Mouse (Mus musculus): Measurements from ENCODE around the gene Snrpa1.

Gene Snrpa1

DNA sequence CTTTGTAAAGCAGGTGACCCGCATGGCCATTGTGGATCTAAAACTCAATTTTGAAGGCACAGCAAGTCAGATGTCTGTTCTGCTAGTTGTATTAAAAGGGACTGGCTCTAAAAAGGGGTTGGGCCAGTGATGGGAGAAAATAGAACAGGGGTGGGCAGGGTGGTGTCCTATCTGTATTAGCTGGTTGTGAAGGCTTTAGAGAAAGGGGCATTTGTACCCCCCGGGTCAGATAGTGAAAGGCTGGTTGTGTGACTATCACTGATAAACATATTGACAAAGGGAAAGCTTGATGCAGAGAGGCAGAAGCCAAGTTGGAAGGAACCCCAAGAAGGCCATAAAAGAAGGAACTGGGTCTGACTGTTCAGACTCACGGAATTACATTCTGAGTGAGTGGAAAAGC, 54.8 kb downstream of the Snrpa1 start:
- DNase-seq (ENCODE audit: low spot score in 2 of 2) = no peak

DNA sequence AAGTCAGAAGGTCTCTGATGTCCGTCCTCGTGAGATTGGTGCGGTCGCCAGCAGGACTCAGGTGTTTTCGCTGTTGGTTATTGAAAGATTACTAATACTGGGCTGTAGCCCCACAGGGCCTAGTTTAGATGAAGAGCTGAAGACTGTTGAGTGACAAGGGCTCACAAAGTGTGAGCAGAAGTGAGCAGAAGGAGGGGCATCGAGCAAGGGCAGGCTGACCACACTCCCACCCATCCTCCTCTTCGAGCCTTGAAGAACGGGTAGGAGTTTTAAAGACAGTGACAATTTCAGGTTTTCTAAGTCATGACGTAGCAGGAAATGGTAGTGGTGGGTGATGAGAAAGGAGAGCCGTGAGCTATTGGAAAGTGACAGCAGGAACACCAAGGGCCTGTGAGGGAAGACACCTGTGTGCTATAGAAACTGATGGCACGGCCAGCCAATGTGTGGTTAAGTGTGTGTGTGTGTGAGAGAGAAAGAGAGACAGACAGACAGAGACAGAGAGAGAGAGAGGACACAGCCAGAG, 57.1 kb downstream of the Snrpa1 start:
- DNase-seq (ENCODE audit: low spot score in 2 of 2) = no peak

DNA sequence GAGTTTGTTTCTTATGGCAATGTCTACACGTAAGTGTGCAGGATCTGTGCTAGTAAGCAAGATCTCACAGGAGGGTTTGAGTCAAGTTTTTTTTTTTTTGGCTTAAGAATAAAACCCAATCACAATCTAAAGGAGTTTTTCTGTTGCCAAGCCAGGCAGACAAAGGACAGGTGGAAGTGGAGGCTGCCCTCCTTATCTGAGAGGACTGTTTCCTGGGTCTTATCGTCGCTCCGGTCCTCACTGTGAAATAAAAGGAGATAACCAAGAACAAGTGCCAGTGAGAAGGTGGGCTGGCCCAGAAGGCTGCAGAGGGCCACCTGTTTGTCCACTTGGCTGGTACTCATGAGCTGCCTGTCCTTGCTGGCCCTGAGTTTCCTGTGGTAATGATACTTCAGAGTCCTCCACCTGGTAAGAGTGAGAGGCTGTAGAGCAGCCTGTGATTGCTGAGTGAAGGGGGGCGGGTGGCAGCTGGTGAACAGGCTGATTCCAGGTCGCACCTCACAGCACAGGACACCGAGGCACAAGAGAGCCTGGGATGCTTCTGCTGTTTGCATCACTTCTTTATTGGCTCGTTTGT, 58.2 kb downstream of the Snrpa1 start:
- DNase-seq (ENCODE audit: low spot score in 2 of 2) = no peak

DNA sequence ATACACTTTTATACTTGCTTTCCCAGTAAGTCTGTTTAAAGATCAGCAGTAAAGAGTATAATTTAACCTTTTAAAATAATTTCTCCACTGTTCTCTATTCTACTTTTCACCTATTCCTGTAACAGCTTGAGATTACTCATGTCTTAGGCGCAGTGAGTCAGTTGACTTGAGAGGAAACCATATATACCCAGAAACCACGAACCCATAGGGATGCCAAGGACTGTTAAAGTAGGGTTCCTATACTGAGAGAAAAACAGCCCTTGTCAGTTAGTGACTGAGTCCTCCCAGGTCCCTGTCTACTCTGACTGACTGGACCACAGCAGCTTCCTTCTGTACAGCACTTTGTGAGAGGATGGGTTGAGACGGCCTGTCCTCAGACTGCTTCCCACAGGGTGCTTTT, 59.2 kb downstream of the Snrpa1 start:
- no peak for DNase-seq (ENCODE audit: low spot score in 2 of 2)

DNA sequence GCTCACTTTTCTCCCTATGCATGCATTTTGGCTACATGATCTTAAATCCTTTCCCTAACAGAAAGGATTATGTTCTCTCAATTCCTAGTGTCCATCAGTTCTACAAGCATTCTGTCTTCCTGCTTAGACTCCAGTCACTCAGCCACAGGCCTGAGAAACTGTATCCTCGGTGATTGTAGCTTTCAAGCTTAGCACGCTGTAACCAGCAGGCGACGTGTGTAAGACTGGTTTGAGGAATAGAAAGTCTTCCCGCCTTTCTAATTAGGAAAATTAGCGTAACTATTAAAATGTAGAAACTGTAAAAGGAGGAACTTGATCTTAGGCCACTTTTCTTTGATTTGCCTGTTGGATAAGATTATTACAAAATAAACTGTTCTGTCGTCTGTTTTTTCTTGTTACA, 60.0 kb downstream of the Snrpa1 start:
- DNase-seq (ENCODE audit: low spot score in 2 of 2) = no peak

DNA sequence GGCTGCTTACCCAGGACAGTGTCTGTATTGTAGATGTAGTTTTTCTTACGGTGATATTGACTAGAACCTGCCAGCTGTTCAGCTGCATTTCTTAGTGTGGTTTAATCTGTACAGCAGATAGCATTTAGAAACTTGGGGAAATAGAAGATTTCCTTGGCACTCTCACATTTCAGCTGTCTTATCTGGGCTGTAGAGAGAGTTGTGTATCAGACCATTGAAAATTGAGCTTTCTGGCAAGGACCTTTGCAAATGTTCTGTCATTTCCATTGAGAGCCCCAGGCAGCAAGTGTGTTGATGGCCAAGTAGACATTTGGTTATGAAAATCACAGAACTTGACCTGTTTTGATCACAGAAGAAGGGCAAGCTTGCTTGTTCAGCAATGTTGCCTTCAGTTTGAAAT, 61.3 kb downstream of the Snrpa1 start:
- DNase-seq (ENCODE audit: low spot score in 2 of 2) = no peak

DNA sequence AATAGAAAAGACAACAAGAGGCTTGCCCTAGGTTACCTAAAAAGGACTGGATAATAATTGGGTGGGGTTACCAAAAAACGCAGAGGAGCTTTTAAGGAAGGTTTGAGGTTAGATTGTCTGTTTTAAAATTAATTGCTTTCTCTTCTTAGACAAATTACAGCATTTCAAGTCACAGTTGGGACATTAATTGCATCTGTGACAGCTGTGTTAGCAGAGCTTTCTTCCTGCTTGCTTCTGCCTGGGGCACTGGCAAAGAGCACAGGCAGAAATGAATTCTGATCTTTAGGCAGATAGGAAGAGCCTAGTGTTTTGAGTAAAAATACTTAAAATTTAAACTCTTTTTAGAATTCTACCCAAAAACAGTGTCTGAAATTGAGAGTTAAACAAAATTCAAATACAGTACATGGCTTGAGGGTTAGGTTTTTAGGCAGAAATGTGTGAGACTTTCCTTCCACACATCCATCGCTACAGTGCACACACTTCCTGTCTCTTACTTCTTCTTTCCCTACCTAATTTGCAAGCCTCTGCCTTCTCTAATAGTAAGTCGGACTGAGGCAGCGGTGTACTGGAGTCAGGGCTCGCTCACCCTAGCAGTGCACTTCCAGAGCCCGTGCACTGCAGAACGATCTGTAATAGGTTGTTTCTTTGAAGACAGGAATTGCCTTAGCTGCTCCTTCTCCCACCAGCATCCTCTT, 62.0 kb downstream of the Snrpa1 start:
- DNase-seq (ENCODE audit: low spot score in 2 of 2) = no peak
